Mouse (Mus musculus) ovary, postnatal 10 days (tissue): ENCODE data around the gene Nkx2-5.

Experiments
- DNase-seq: peaks from one replicate; pipeline ENCODE4 v3.0.0; 2022; ENCODE audit warnings: low spot score

Nkx2-5 gene

DNA sequence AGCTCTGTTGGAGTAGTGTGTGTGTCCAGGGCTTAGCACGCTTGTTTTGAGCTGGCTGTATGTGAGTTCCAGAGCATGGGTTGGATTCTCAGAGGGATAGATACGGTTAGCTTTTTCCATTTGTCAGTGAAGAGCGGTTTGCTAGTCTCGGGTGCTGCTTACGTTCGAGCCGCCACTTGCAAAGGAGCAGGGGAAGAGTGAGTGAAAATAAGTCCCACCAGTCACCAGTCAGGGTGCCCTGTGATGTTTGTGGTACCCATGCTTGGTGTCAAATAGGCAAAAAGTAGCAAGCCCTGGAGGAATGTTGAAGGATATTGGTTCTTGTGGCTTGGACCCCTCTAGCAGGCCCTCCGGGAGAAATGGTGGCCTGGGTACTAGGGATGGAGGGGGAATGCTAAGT is 55.8 kb downstream of the Nkx2-5 start:
- DNase-seq: no peak
